Mouse (Mus musculus): ENCODE measurements around the gene Actl6b. TPM values are rescaled to one million over a fixed set of nuclear protein-coding genes. Genes with fewer than 3 reads are reported as not detected.

Actl6b gene
- polyA plus RNA-seq, 1 experiment: not detected

DNA sequence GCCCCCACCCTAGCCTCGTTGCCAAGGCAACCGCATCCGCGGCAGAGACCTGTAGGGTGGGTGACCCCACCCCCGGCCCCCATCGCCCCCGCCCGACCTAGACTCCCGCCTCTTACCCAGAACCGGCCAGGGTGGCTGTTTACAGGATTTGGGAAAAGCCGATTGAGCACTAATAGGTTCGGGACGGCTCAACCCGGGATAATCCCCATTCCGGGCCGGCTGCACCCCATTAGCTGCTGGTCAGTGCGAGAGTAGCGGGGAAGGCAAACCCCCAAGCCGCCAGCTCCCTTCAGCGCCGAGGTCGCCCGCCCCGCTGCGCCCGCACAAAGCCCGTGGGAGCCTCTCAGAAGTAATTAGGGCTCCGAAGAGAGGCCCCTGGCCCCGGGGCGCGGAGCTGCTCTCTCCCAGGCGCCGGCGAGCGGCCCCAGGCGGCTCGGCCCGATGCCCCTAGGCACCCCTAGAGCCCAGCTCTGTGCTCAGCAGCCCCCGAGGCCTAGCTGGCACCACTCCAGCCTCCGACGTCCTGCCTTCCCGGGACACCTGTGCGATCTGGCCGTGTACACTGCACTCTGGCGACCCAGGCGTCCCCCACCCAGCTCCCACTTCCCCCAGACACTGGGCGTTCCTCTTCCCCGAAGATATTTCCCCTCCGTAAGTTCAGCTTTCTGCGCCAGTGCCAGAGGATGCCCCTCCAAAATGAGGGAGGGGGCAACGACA lies 21.7 kb upstream of the Actl6b start:
- WGBS: 1% methylated on average over 51 of the region's 51 CpGs
- TF ChIP-seq CTCF (IDR thresholded peaks at IDR 0.05; ENCODE audit: control insufficient read depth, insufficient read depth, low read length): no peak
- TF ChIP-seq POLR2A (IDR thresholded peaks at IDR 0.05; ENCODE audit: borderline replicate concordance, control insufficient read depth, low read depth, low read length): peak; percentile 29; the same call in 1 of the 2 replicates
- Histone ChIP-seq H3K4me3 (replicated peaks; ENCODE audit: control insufficient read depth, low read depth, low read length) (peak overlapping the region; percentile 75), H3K27ac (ENCODE audit: control insufficient read depth, insufficient read depth, low read depth, low read length, poor library complexity) (peak overlapping the region; percentile 80), H3K4me1 (ENCODE audit: control insufficient read depth, insufficient read depth, low read length) (no peaks in the 10 kb centered on the region; the same call in 1 of the 2 replicates)

DNA sequence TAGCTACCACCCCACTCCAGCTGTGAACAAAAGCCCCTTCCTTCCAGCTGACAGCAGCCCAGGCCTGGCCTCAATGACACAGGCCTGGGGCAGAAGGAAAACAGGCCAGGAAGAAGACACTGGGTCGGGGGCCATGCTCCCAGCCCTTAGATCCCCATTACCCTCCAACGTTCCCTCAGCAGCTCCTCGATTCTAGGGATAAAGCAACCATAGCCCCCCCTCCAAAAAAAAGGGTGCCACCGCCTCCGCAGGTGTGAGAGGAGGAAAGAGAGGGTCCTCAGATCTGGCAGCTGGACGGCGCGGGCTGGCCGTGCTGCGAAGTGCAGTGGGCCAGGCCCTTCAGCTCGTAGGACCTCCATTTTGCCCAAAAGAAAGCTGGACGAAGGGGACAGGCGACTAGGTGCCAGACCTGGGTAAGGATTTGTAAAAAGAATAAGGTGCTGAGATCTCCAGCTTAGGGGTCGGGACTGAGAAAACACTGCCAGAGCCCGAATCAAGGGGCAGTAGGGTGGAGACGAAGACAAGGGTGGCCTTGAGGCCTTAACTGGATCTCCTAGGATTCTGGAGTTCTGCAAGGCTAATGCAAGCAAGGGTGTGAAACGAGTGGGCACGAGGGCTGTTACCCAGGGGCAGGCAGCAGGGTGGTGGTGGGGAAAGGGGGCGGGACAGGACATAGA lies 21.0 kb upstream of the Actl6b start:
- TF ChIP-seq CTCF (IDR thresholded peaks at IDR 0.05; ENCODE audit: control insufficient read depth, insufficient read depth, low read length): no peak
- no peak for TF ChIP-seq POLR2A (IDR thresholded peaks at IDR 0.05; ENCODE audit: borderline replicate concordance, control insufficient read depth, low read depth, low read length)
- H3K4me1 ChIP-seq (ENCODE audit: control insufficient read depth, insufficient read depth, low read length): no peaks in the 10 kb centered on the region; the same call in 1 of the 2 replicates
- under 1% methylated on average over 19 of the region's 19 CpGs for WGBS

DNA sequence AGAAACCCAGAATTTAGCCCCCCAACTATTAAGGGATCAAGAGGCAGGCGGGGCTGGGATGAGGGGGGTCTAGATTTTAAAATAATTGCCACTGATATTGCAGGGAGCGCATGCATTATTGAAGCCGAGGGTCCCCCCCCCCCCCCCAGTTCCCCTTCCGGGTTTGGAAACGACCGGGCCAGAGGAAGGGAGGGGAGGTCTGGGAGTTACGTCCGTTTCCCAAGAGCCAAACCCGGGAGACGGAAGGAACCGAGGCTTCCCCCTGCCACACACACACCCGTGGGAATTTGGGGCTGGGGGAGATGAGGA lies 20.6 kb upstream of the Actl6b start:
- peak overlapping the region; percentile 98 for H3K27ac ChIP-seq (ENCODE audit: control insufficient read depth, insufficient read depth, low read depth, low read length, poor library complexity)
- no peak for TF ChIP-seq POLR2A (IDR thresholded peaks at IDR 0.05; ENCODE audit: borderline replicate concordance, control insufficient read depth, low read depth, low read length)
- no peak for TF ChIP-seq CTCF (IDR thresholded peaks at IDR 0.05; ENCODE audit: control insufficient read depth, insufficient read depth, low read length)
- H3K4me3 ChIP-seq (replicated peaks; ENCODE audit: control insufficient read depth, low read depth, low read length): peak overlapping the region; percentile 75
- WGBS: 0% methylated on average over 12 of the region's 12 CpGs
- H3K4me1 ChIP-seq (ENCODE audit: control insufficient read depth, insufficient read depth, low read length): no peaks in the 10 kb centered on the region; the same call in 1 of the 2 replicates

More for the DNA sequence above, 21.0 kb upstream of the Actl6b start:
- peak overlapping the region; percentile 80 for H3K27ac ChIP-seq (ENCODE audit: control insufficient read depth, insufficient read depth, low read depth, low read length, poor library complexity)
- peak overlapping the region; percentile 75 for H3K4me3 ChIP-seq (replicated peaks; ENCODE audit: control insufficient read depth, low read depth, low read length)

DNA sequence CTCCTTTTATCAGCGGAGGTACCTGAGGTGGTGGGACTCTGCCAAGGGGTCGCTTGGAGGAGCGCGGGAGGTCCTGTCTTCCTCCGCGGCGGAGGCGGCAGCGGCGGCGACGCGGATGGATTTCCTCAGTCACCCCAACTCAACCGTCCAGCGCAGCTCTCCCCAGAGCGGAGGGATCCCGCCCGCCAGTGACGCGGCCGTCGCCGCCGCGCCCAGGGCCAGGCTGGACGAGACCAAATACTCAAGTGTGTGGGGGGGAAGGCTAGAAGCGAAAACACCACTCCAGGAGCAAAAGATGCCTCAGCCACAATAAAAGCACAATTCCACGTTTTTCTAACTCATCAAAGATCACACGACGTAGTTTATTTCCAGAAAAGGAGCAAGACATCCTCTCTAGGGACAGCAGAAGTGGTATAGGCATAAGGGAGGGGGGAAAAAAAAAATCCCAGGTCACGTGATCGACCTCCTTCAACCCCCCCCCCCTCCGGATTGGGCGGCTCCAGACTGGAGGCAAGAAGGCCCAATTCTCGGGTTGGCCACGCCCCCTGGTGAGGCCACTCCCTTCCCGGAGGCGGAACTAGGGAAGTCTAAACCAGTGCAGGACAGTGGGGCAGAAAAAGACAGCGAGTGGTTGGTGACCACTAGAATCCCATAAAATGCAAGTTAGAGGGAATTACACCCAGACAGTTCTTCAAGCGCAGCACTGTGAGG lies 20.0 kb upstream of the Actl6b start, which contains the start of the genes Epo and Gnb2:
Gene Epo, minus strand, starts transcription at position 126 of the 711 bp plus-strand sequence.
Gene Gnb2, minus strand, starts transcription at position 394 of the 711 bp plus-strand sequence.
- no peaks in the 10 kb centered on the region; the same call in 1 of the 2 replicates for H3K4me1 ChIP-seq (ENCODE audit: control insufficient read depth, insufficient read depth, low read length)
- H3K27ac ChIP-seq (ENCODE audit: control insufficient read depth, insufficient read depth, low read depth, low read length, poor library complexity): peak within 1 kb of the TSS; percentile 98
- under 1% methylated on average over 40 of the region's 40 CpGs for WGBS
- TF ChIP-seq CTCF (IDR thresholded peaks at IDR 0.05; ENCODE audit: control insufficient read depth, insufficient read depth, low read length) (no peak), POLR2A (IDR thresholded peaks at IDR 0.05; ENCODE audit: borderline replicate concordance, control insufficient read depth, low read depth, low read length) (peak; percentile 96)
- H3K4me3 ChIP-seq (replicated peaks; ENCODE audit: control insufficient read depth, low read depth, low read length): peak within 1 kb of the TSS; percentile 75

DNA sequence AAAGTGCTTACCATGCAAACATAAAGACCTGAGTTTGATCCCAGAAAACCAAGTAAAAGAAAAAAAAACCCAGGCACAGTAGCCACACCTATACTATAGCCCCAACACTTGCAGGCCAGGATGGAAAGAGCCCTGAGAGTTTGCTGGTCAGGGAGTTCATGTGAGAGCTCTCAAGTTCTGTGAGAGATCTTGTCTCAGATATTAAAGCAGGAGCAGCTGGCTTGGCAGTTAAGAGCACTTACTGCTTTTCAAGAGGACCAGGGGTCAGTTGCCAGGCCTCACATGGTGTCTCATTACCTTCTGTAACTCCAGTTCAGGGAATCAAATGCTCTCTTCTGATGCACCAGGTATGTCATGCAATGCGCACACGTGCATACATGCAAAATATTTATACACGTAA lies 18.6 kb upstream of the Actl6b start:
- no peaks in the 10 kb centered on the region; the same call in 1 of the 2 replicates for H3K4me1 ChIP-seq (ENCODE audit: control insufficient read depth, insufficient read depth, low read length)
- 0 out of 2 replicates have a peak overlapping the region, but pooled peaks have one; percentile 9 for H3K27ac ChIP-seq (ENCODE audit: control insufficient read depth, insufficient read depth, low read depth, low read length, poor library complexity)
- TF ChIP-seq POLR2A (IDR thresholded peaks at IDR 0.05; ENCODE audit: borderline replicate concordance, control insufficient read depth, low read depth, low read length) (no peak), CTCF (IDR thresholded peaks at IDR 0.05; ENCODE audit: control insufficient read depth, insufficient read depth, low read length) (no peak)
- H3K4me3 ChIP-seq (replicated peaks; ENCODE audit: control insufficient read depth, low read depth, low read length): no peak overlapping the region
- 75% methylated on average over 3 of the region's 3 CpGs for WGBS

DNA sequence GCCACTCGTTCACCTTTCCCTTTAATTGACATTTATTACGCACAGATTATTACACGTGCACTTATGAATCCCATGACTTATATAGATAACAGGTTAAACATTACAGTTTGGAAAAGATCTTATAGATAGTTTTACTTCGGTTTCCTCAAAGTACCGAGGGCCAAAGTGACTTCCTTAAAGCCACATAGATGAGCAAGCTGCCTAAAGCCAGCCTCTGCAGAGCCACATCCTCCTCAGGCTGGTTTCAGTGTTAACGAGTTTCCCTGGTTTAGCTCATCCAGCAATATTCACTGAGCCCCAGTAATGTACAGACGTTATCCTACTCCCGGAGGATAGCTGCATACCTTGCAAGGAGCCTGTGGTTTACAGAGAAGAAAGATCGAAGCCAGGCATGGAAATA lies 18.0 kb upstream of the Actl6b start:
- WGBS: 30% methylated on average over 9 of the region's 9 CpGs
- no peak for TF ChIP-seq CTCF (IDR thresholded peaks at IDR 0.05; ENCODE audit: control insufficient read depth, insufficient read depth, low read length)
- TF ChIP-seq POLR2A (IDR thresholded peaks at IDR 0.05; ENCODE audit: borderline replicate concordance, control insufficient read depth, low read depth, low read length): no peak
- H3K4me1 ChIP-seq (ENCODE audit: control insufficient read depth, insufficient read depth, low read length): no peaks in the 10 kb centered on the region
- H3K4me3 ChIP-seq (replicated peaks; ENCODE audit: control insufficient read depth, low read depth, low read length): no peak overlapping the region
- no peak overlapping the region for H3K27ac ChIP-seq (ENCODE audit: control insufficient read depth, insufficient read depth, low read depth, low read length, poor library complexity)

DNA sequence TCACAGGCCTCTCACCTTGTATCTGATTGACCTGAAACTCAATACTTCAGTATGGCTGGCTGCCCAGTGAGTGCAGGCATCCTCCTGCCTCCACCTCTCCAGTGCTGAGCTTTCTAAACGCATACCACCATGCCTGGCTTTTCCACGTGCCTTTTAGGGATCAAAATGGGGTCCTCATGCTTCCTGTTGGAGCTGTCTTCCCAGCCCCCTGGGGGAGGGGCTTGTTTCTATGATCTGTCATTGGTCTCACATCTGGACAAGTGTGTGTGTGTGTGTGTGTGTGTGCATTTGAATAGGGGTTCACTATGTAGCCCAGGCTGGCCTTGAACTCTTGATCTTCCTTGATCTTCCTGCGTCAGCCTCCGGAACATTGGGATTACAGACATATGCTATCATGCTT lies 15.9 kb upstream of the Actl6b start:
- no peak for TF ChIP-seq CTCF (IDR thresholded peaks at IDR 0.05; ENCODE audit: control insufficient read depth, insufficient read depth, low read length)
- no peak for TF ChIP-seq POLR2A (IDR thresholded peaks at IDR 0.05; ENCODE audit: borderline replicate concordance, control insufficient read depth, low read depth, low read length)
- WGBS: 74% methylated on average over 4 of the region's 4 CpGs
- no peak overlapping the region for H3K27ac ChIP-seq (ENCODE audit: control insufficient read depth, insufficient read depth, low read depth, low read length, poor library complexity)
- H3K4me3 ChIP-seq (replicated peaks; ENCODE audit: control insufficient read depth, low read depth, low read length): no peak overlapping the region
- no peaks in the 10 kb centered on the region for H3K4me1 ChIP-seq (ENCODE audit: control insufficient read depth, insufficient read depth, low read length)

DNA sequence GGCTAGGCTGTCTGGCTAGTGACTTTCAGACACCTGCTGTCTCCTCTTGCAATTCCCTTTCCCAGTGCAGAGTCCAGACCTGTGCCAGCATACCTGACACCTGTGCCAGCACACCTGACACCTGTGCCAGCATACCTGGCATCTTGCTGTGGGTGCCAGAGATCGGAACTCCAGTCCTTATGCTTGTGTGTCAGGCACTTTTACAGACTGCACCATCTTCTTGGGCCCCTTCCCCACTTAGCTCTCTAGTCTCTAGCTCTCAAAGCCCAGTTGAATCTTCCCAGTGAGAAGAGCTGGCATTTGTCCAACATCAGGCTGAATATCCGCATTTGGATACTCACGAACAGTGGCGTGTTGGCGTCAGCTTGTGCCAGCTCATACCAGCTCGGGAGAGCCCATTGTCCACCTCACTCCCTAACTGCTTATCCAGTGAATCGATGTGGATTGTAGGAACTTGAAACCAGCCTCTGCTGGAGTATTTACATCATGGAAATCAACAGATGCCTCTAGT lies 14.0 kb upstream of the Actl6b start:
- whole genome bisulfite sequencing: 81% methylated on average over 7 of the region's 7 CpGs
- no peaks in the 10 kb centered on the region for H3K4me1 ChIP-seq (ENCODE audit: control insufficient read depth, insufficient read depth, low read length)
- TF ChIP-seq POLR2A (IDR thresholded peaks at IDR 0.05; ENCODE audit: borderline replicate concordance, control insufficient read depth, low read depth, low read length): no peak
- TF ChIP-seq CTCF (IDR thresholded peaks at IDR 0.05; ENCODE audit: control insufficient read depth, insufficient read depth, low read length): no peak

More for the DNA sequence above, 14.0 kb upstream of the Actl6b start:
- H3K4me3 ChIP-seq (replicated peaks; ENCODE audit: control insufficient read depth, low read depth, low read length): no peak overlapping the region
- no peak overlapping the region for H3K27ac ChIP-seq (ENCODE audit: control insufficient read depth, insufficient read depth, low read depth, low read length, poor library complexity)
